ENCODE assay signal across 15 mouse cellular contexts in genomic region chr4:131918026-131918533, GRCm38 (mm10). TPM values are rescaled to one million over a fixed set of nuclear protein-coding genes. Genes with fewer than 3 reads are reported as not detected.
A peak's percentile ranks its signal among the peaks of the same experiment; 100 is the strongest.
DNase-seq lines count a peak whose midpoint lies in the region; ATAC-seq and TF ChIP-seq lines count a peak whose summit lies in the region.
"Had no signal": no experiment of that assay in that cellular context is flagged by ENCODE, and none has a peak within 500 bp of the region (broad histone marks: within the 10 kb centered on the region; RNA-seq: fewer than 3 reads in every experiment).

No protein-coding gene starts in this region.

- peak overlapping the region; percentile 87 for H3K4me2 ChIP-seq in heart, embryonic 13.5 days
- H3K4me2 ChIP-seq in liver, embryonic 12.5 days: peak overlapping the region; percentile 8; the same call in 1 of the 2 replicates
- H3K4me2 ChIP-seq in liver, postnatal 0 days (ENCODE audit: low read depth, low read length): no peak overlapping the region
- H3K4me2 ChIP-seq: hindbrain, embryonic 14.5 days had no signal

- peaks cover 50% of the 10 kb centered on the region for H3K27me3 ChIP-seq in heart, embryonic 13.5 days (replicated peaks)
- peaks cover 100% of the 10 kb centered on the region for H3K27me3 ChIP-seq in liver, embryonic 12.5 days (replicated peaks)
- H3K27me3 ChIP-seq in liver, postnatal 0 days (ENCODE audit: insufficient read depth, low read length): peaks cover 81% of the 10 kb centered on the region
- H3K27me3 ChIP-seq: Patski had no signal

- H3K4me3 ChIP-seq in heart, embryonic 13.5 days: peak overlapping the region; percentile 82; the same call in 1 of the 2 replicates
- no peak overlapping the region for H3K4me3 ChIP-seq in liver, embryonic 12.5 days
- no peak overlapping the region for H3K4me3 ChIP-seq in liver, postnatal 0 days (ENCODE audit: low read depth, low read length)
- H3K4me3 ChIP-seq: erythroblast, embryonic 14.5 days had no signal

- DNase-seq in adrenal gland, adult (ENCODE audit: inconsistent age in 2 of 2, low spot score in 1 of 2): peak; percentile 60 to 83
- no peak for DNase-seq in adrenal gland, postnatal 25 days
- no peak for DNase-seq in heart, adult 18-20 months
- no peak for DNase-seq in liver, postnatal 0 days
- no peak for DNase-seq in layer of hippocampus, adult 11-12 months (ENCODE audit: low spot score)
- no peak for DNase-seq in left cerebral cortex, postnatal 4 days
- DNase-seq: cerebellum, postnatal 36 days; gastrocnemius, postnatal 25 days had no signal

- TF ChIP-seq CTCF in liver, postnatal 0 days (IDR thresholded peaks at IDR 0.05; ENCODE audit: low read depth): no peak

- peak overlapping the region; percentile 89 for H3K9ac ChIP-seq in heart, embryonic 13.5 days
- H3K9ac ChIP-seq in liver, embryonic 12.5 days: no peak overlapping the region
- H3K9ac ChIP-seq in liver, postnatal 0 days (replicated peaks): no peak overlapping the region
- H3K9ac ChIP-seq: hindbrain, embryonic 14.5 days had no signal

- peaks cover 93% of the 10 kb centered on the region for H3K4me1 ChIP-seq in heart, embryonic 13.5 days
- H3K4me1 ChIP-seq in liver, embryonic 12.5 days: peaks cover 60% of the 10 kb centered on the region
- peaks cover 35% of the 10 kb centered on the region for H3K4me1 ChIP-seq in liver, postnatal 0 days (ENCODE audit: insufficient read depth)

- H3K9me3 ChIP-seq in heart, embryonic 13.5 days: no peaks in the 10 kb centered on the region
- no peaks in the 10 kb centered on the region for H3K9me3 ChIP-seq in liver, embryonic 12.5 days (replicated peaks)
- H3K9me3 ChIP-seq in liver, postnatal 0 days (ENCODE audit: low read length): no peaks in the 10 kb centered on the region

- 52% methylated on average over 7 of the region's 7 CpGs for WGBS in heart, embryonic 13.5 days
- 71% methylated on average over 7 of the region's 7 CpGs for WGBS in liver, embryonic 12.5 days (ENCODE audit: insufficient replicate concordance)
- WGBS in liver, postnatal 0 days (ENCODE audit: insufficient replicate concordance): 78% methylated on average over 7 of the region's 7 CpGs

- peak overlapping the region; percentile 91 for H3K27ac ChIP-seq in heart, embryonic 13.5 days (replicated peaks)
- no peak overlapping the region for H3K27ac ChIP-seq in liver, embryonic 12.5 days
- H3K27ac ChIP-seq in liver, postnatal 0 days (ENCODE audit: low read depth): no peak overlapping the region
- H3K27ac ChIP-seq: hindbrain, embryonic 14.5 days had no signal

- no peak for ATAC-seq in heart, embryonic 13.5 days (ENCODE audit: extremely low read depth, insufficient number of reproducible peaks, low FRiP score, low TSS enrichment)
- ATAC-seq in liver, embryonic 12.5 days: no peak
- no peak for ATAC-seq in liver, postnatal 0 days
- ATAC-seq: Patski had no signal

- H3K36me3 ChIP-seq in heart, embryonic 13.5 days: peaks cover 10% of the 10 kb centered on the region
- peaks cover 12% of the 10 kb centered on the region for H3K36me3 ChIP-seq in liver, embryonic 12.5 days
- H3K36me3 ChIP-seq in liver, postnatal 0 days (replicated peaks; ENCODE audit: insufficient read depth, low read length): peaks cover 3% of the 10 kb centered on the region; the same call in 1 of the 2 replicates

- TF ChIP-seq EP300 in liver, postnatal 0 days (IDR thresholded peaks at IDR 0.05; ENCODE audit: low read depth): no peak

- intact Hi-C loops in left cerebral cortex, postnatal 4 days (cut with DNase I): no loop called here

RNA-seq across cellular contexts. Expression of gene Tmem200b, which starts 3.5 kb away (rescaled TPM):
- total RNA-seq in adrenal gland, postnatal 25 days (2021): 4.3 and 7.2 TPM in 2 replicates
- 1.5 and 1.9 TPM in 2 replicates for polyA plus RNA-seq in heart, embryonic 13.5 days (2015; fragmentation: Nextera tagmentation; extraction: Ambion mirVana)
- total RNA-seq in heart, adult 18-20 months (2021): 1 to 10 TPM; 5.6 to 6.7 TPM
- 0.81 and 1.3 TPM in 2 replicates for polyA plus RNA-seq in liver, embryonic 12.5 days (2016; fragmentation: Nextera tagmentation; extraction: Ambion mirVana)
- polyA plus RNA-seq in liver, postnatal 0 days (2015; fragmentation: Nextera tagmentation; extraction: Ambion mirVana): 0.18 and 0.31 TPM in 2 replicates
- 1 to 10 TPM; 1.2 to 1.6 TPM for total RNA-seq in left cerebral cortex, postnatal 4 days (2021)
- total RNA-seq: monocyte, adult 5-6 weeks had no signal
- polyA plus RNA-seq: erythroblast, embryonic 14.5 days; neural tube, embryonic 14.5 days; Patski had no signal

RNA-seq across cellular contexts. Expression of gene Srsf4, which starts 44.7 kb away (rescaled TPM):
- total RNA-seq in adrenal gland, postnatal 25 days (2021): 70.9 and 71.7 TPM in 2 replicates
- 68.5 and 72.0 TPM in 2 replicates for polyA plus RNA-seq in heart, embryonic 13.5 days (2015; fragmentation: Nextera tagmentation; extraction: Ambion mirVana)
- 10 to 100 TPM; 31.2 to 32.9 TPM for total RNA-seq in heart, adult 18-20 months (2021)
- 94.9 and 97.5 TPM in 2 replicates for polyA plus RNA-seq in liver, embryonic 12.5 days (2016; fragmentation: Nextera tagmentation; extraction: Ambion mirVana)
- 35.0 and 37.5 TPM in 2 replicates for polyA plus RNA-seq in liver, postnatal 0 days (2015; fragmentation: Nextera tagmentation; extraction: Ambion mirVana)
- 10 to 100 TPM; 87.7 to 90.4 TPM for total RNA-seq in left cerebral cortex, postnatal 4 days (2021)

Comparison
In these comparisons a context has a peak if more than half of its experiments do, and no peak if none do; other contexts are left out.
1. DNase-seq: peak in adrenal gland, adult (2 of 2); none in adrenal gland, postnatal 25 days (single experiment), heart, adult 18-20 months (0 of 2), liver, postnatal 0 days (single experiment), layer of hippocampus, adult 11-12 months (single experiment) and left cerebral cortex, postnatal 4 days (single experiment).